Mouse (Mus musculus) kidney, postnatal 0 days (tissue): Measurements from ENCODE around the gene Cep89. TPM values are rescaled to one million over a fixed set of nuclear protein-coding genes. Genes with fewer than 3 reads are reported as not detected.

Experiments
- ATAC-seq: fragments of 200-750 bp; cut with Nextera tagmentation; replicated peaks from 2 replicates; pipeline ENCODE4 v1.8.0; 2017; ENCODE audit warnings: low read depth, moderate number of reproducible peaks, moderate TSS enrichment, moderate library complexity; ENCODE audit not compliant: low FRiP score
- DNase-seq: peaks from one replicate; pipeline ENCODE4 v3.0.0-alpha.2; 2016; ENCODE audit warnings: low spot score
- H3K27ac ChIP-seq: fragments of 300-500 bp; sonication (generic); 2 replicates; pipeline ENCODE4 v1.5.1; 2014; ENCODE audit warnings: mild to moderate bottlenecking
- H3K27me3 ChIP-seq: fragments of 300-500 bp; sonication (generic); 2 replicates; pipeline ENCODE4 v1.6.1; 2014; ENCODE audit warnings: low read length, mixed read lengths; ENCODE audit not compliant: insufficient read depth
- H3K36me3 ChIP-seq: fragments of 300-500 bp; sonication (generic); 2 replicates; pipeline ENCODE4 v1.6.1; 2014; ENCODE audit warnings: low read length, mixed read lengths; ENCODE audit not compliant: insufficient read depth
- H3K4me1 ChIP-seq: fragments of 300-500 bp; sonication (generic); replicated peaks from 2 replicates; pipeline ENCODE4 v1.6.1; 2014; ENCODE audit warnings: antibody characterized with exemption, low read length, mixed read lengths; ENCODE audit not compliant: insufficient read depth
- H3K4me2 ChIP-seq: fragments of 300-500 bp; sonication (generic); 2 replicates; pipeline ENCODE4 v1.6.1; 2014; ENCODE audit warnings: mild to moderate bottlenecking, low read length, moderate library complexity, mixed read lengths
- H3K4me3 ChIP-seq: fragments of 300-500 bp; sonication (generic); replicated peaks from 2 replicates; pipeline ENCODE4 v1.5.1; 2014; ENCODE audit warnings: low read depth, low read length
- H3K9ac ChIP-seq: fragments of 300-500 bp; sonication (generic); 2 replicates; pipeline ENCODE4 v1.6.1; 2014; ENCODE audit warnings: low read depth, low read length
- H3K9me3 ChIP-seq: fragments of 300-500 bp; sonication (generic); replicated peaks from 2 replicates; pipeline ENCODE4 v1.6.1; 2016; ENCODE audit warnings: low read length, inconsistent platforms, mixed read lengths
- CTCF ChIP-seq: IDR thresholded peaks from 2 replicates; pipeline ENCODE4 v1.5.1; 2016; ENCODE audit warnings: antibody characterized with exemption, low read depth, mild to moderate bottlenecking, moderate library complexity
- WGBS: fragments of 180-500 bp; shearing (Covaris S2); extraction: QIAGEN DNeasy Blood & Tissue Kit; methylation state at CpG from one replicate; pipeline ENCODE4 v1.1.7; 2014; 5-methylcytosine and 5-hydroxymethylcytosine counted together
- polyA plus RNA-seq: library from polyadenylated mRNA; unstranded; fragments of >200 nt; fragmentation: Nextera tagmentation; extraction: Ambion mirVana; gene quantifications from 2 replicates; pipeline ENCODE4 v1.2.1, GENCODE M21; 2015

Gene Cep89
- 32.2 and 34.1 TPM in 2 replicates for polyA plus RNA-seq

- under 1% methylated on average over 28 of the region's 28 CpGs for WGBS
- DNase-seq (peak; percentile 99), ATAC-seq (peak; percentile 96)
- no peaks in the 10 kb centered on the region for H3K9me3 ChIP-seq
- no peaks in the 10 kb centered on the region for H3K27me3 ChIP-seq
- H3K27ac ChIP-seq: no peak within 1 kb of the TSS
- peak within 1 kb of the TSS; percentile 69 for H3K4me2 ChIP-seq
- TF ChIP-seq CTCF: no peak
- peaks cover 15% of the 10 kb centered on the region for H3K36me3 ChIP-seq
- H3K9ac ChIP-seq: peak within 1 kb of the TSS; percentile 66
- peaks cover 9% of the 10 kb centered on the region for H3K4me1 ChIP-seq
- H3K4me3 ChIP-seq: peak within 1 kb of the TSS; percentile 64
Measured at GRCm38 (mm10) chr7:35396542-35397168, at the start of gene Cep89, which contains the start of gene Faap24. Cep89 (plus strand) TSS chr7:35397035. Faap24 (minus strand) TSS chr7:35396836.

GRCm38 (mm10) chr7:35347918-35348700 is 48.7 kb upstream of the Cep89 start:
- no peaks in the 10 kb centered on the region for H3K4me1 ChIP-seq
- no peak overlapping the region for H3K27ac ChIP-seq
- no peak overlapping the region for H3K4me2 ChIP-seq
- DNase-seq (peak; percentile 9), ATAC-seq (no peak; the same call in 1 of the 2 replicates)
- no peaks in the 10 kb centered on the region for H3K36me3 ChIP-seq
- H3K27me3 ChIP-seq: no peaks in the 10 kb centered on the region
- H3K9me3 ChIP-seq: no peaks in the 10 kb centered on the region
- H3K9ac ChIP-seq: no peak overlapping the region
- TF ChIP-seq CTCF: no peak
- no peak overlapping the region for H3K4me3 ChIP-seq
- WGBS: 51% methylated on average over 18 of the region's 18 CpGs

- H3K27me3 ChIP-seq: no peaks in the 10 kb centered on the region
- H3K4me3 ChIP-seq: no peak overlapping the region
- H3K9me3 ChIP-seq: no peaks in the 10 kb centered on the region
- 87% methylated on average over 4 of the region's 4 CpGs for WGBS
- no peak overlapping the region for H3K9ac ChIP-seq
- ATAC-seq (no peak), DNase-seq (no peak)
- no peak overlapping the region for H3K27ac ChIP-seq
- H3K4me1 ChIP-seq: no peaks in the 10 kb centered on the region
- no peak overlapping the region for H3K4me2 ChIP-seq
- no peaks in the 10 kb centered on the region for H3K36me3 ChIP-seq
- TF ChIP-seq CTCF: no peak
Measured at GRCm38 (mm10) chr7:35349022-35349421, 47.8 kb upstream of the Cep89 start.

- 73% methylated on average over 8 of the region's 8 CpGs for WGBS
- DNase-seq (no peak), ATAC-seq (0 out of 2 replicates have a peak, but pooled peaks have one; percentile 25)
- Histone ChIP-seq H3K27ac (peak overlapping the region; percentile 20; the same call in 1 of the 2 replicates), H3K36me3 (no peaks in the 10 kb centered on the region), H3K9ac (no peak overlapping the region), H3K4me2 (no peak overlapping the region), H3K4me3 (no peak overlapping the region), H3K9me3 (no peaks in the 10 kb centered on the region), H3K27me3 (no peaks in the 10 kb centered on the region), H3K4me1 (no peaks in the 10 kb centered on the region)
- no peak for TF ChIP-seq CTCF
Measured at GRCm38 (mm10) chr7:35349886-35350684, 46.8 kb upstream of the Cep89 start.

- Histone ChIP-seq H3K27me3 (no peaks in the 10 kb centered on the region), H3K4me1 (no peaks in the 10 kb centered on the region), H3K4me2 (no peak overlapping the region), H3K9me3 (no peaks in the 10 kb centered on the region), H3K4me3 (no peak overlapping the region), H3K27ac (no peak overlapping the region), H3K9ac (no peak overlapping the region), H3K36me3 (no peaks in the 10 kb centered on the region)
- no peak for DNase-seq
- no peak for TF ChIP-seq CTCF
- ATAC-seq: no peak
- 92% methylated on average over 3 of the region's 3 CpGs for WGBS
Measured at GRCm38 (mm10) chr7:35351155-35351554, 45.7 kb upstream of the Cep89 start.

GRCm38 (mm10) chr7:35353306-35353705 is 43.5 kb upstream of the Cep89 start:
- no peak for ATAC-seq
- Histone ChIP-seq H3K4me1 (no peaks in the 10 kb centered on the region), H3K9me3 (no peaks in the 10 kb centered on the region), H3K9ac (no peak overlapping the region), H3K4me3 (no peak overlapping the region), H3K4me2 (no peak overlapping the region), H3K27ac (no peak overlapping the region), H3K27me3 (no peaks in the 10 kb centered on the region), H3K36me3 (no peaks in the 10 kb centered on the region)
- DNase-seq: no peak
- 88% methylated on average over 15 of the region's 15 CpGs for WGBS
- TF ChIP-seq CTCF: no peak
